Mouse (Mus musculus): ENCODE measurements around the gene Parp1. TPM values are rescaled to one million over a fixed set of nuclear protein-coding genes. Genes with fewer than 3 reads are reported as not detected.

Gene Parp1
- polyA plus RNA-seq, 2 experiments, result 47.3 to 47.7 TPM

DNA sequence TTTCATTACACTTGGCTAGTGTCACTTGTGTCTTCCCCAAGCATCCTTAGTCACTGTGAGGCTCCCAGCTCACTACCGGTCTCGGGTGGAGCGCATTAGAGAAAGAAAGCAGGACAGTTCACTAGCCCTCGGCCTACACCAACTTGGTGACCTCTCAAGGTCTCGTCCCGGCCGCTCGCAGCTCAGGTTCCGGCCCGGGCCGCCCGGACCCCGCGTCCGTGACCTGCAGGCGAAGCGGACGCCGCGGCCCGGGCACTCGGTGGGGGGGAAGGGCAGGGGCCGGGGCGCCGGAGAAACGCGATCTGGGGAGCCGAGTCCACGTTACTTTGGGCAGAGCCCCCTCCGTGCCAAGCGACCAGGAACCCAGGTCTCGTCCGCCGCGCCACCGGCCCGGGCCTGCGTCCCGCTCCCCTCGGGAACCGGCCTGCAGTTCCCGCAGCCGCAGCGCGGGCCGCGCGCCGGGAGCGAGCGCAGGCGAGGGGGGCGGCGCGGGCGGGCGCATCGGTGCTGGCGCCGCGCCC is 71.9 kb downstream of the Parp1 start:
- H3K4me3 ChIP-seq (ENCODE audit: insufficient read depth in 1 of 2, low read depth in 2 of 2, low read length in 2 of 2), result peak overlapping the region; percentile 88 to 92
- H3K36me3 ChIP-seq (replicated peaks; ENCODE audit: control insufficient read depth, insufficient read depth, low read depth), result no peaks in the 10 kb centered on the region
- H3K9me3 ChIP-seq (ENCODE audit: control insufficient read depth, low read length), result no peaks in the 10 kb centered on the region
- H3K27ac ChIP-seq, result peak overlapping the region; percentile 21
- peaks cover 6 to 20% of the 10 kb centered on the region in 2 experiments; a peak in 3 of 4 replicates for H3K4me1 ChIP-seq (replicated peaks; ENCODE audit: control insufficient read depth in 2 of 2, insufficient read depth in 2 of 2, low read length in 1 of 2)
- under 1% methylated on average over 60 of the region's 61 CpGs for WGBS (ENCODE audit: insufficient replicate concordance)
- peak overlapping the region; percentile 91 for H3K9ac ChIP-seq (replicated peaks)
- DNase-seq (ENCODE audit: low read depth in 3 of 3, low spot score in 3 of 3) (peak; percentile 25 to 51 (median 26)), ATAC-seq (ENCODE audit: insufficient read depth) (peak; percentile 46)
- H3K4me2 ChIP-seq (ENCODE audit: low read depth), result peak overlapping the region; percentile 69
- H3K27me3 ChIP-seq (ENCODE audit: control insufficient read depth, insufficient read depth, low read length), result no peaks in the 10 kb centered on the region
- TF ChIP-seq CTCF (IDR thresholded peaks at IDR 0.05; ENCODE audit: low read depth) (no peak), EP300 (IDR thresholded peaks at IDR 0.05; ENCODE audit: low read depth) (no peak)

DNA sequence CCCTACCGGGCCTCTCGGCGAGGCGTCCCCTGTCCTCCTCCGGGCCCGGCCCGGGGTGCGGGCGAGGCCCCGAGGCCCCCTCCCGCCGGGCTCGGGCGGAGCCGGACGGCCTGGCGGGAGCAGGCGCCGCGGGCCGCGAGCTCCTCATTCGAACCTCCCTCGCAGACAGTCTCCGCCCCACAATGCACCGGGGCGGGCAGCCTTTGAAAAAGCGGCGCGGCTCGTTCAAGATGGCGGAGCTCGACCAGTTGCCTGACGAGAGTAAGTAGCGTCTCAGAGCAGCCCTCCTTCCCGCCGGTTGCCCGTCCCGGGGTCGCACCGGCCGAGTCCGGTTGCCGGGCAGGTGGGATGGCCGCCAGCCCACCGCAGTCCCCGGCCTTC is 72.4 kb downstream of the Parp1 start, which contains the start of gene Lin9:
Lin9 (plus strand) TSS at position 14 of the 381 bp plus-strand sequence.
- peak; percentile 90 for ATAC-seq (ENCODE audit: insufficient read depth)
- H3K27ac ChIP-seq, result peak within 1 kb of the TSS; percentile 63
- H3K4me2 ChIP-seq (ENCODE audit: low read depth), result peak within 1 kb of the TSS; percentile 69
- no peaks in the 10 kb centered on the region for H3K27me3 ChIP-seq (ENCODE audit: control insufficient read depth, insufficient read depth, low read length)
- H3K4me3 ChIP-seq (ENCODE audit: insufficient read depth in 1 of 2, low read depth in 2 of 2, low read length in 2 of 2), result peak within 1 kb of the TSS; percentile 88 to 92
- no peaks in the 10 kb centered on the region for H3K36me3 ChIP-seq (replicated peaks; ENCODE audit: control insufficient read depth, insufficient read depth, low read depth)
- peak within 1 kb of the TSS; percentile 91 for H3K9ac ChIP-seq (replicated peaks)
- H3K9me3 ChIP-seq (ENCODE audit: control insufficient read depth, low read length), result no peaks in the 10 kb centered on the region
- under 1% methylated on average over 45 of the region's 47 CpGs for WGBS (ENCODE audit: insufficient replicate concordance)
- H3K4me1 ChIP-seq (replicated peaks; ENCODE audit: control insufficient read depth in 2 of 2, insufficient read depth in 2 of 2, low read length in 1 of 2), result peaks cover 6 to 20% of the 10 kb centered on the region in 2 experiments; a peak in 3 of 4 replicates
- TF ChIP-seq EP300 (IDR thresholded peaks at IDR 0.05; ENCODE audit: low read depth) (no peak), CTCF (IDR thresholded peaks at IDR 0.05; ENCODE audit: low read depth) (no peak)
- DNase-seq (ENCODE audit: low read depth in 3 of 3, low spot score in 3 of 3), result peak; percentile 84 to 89 (median 86)

DNA sequence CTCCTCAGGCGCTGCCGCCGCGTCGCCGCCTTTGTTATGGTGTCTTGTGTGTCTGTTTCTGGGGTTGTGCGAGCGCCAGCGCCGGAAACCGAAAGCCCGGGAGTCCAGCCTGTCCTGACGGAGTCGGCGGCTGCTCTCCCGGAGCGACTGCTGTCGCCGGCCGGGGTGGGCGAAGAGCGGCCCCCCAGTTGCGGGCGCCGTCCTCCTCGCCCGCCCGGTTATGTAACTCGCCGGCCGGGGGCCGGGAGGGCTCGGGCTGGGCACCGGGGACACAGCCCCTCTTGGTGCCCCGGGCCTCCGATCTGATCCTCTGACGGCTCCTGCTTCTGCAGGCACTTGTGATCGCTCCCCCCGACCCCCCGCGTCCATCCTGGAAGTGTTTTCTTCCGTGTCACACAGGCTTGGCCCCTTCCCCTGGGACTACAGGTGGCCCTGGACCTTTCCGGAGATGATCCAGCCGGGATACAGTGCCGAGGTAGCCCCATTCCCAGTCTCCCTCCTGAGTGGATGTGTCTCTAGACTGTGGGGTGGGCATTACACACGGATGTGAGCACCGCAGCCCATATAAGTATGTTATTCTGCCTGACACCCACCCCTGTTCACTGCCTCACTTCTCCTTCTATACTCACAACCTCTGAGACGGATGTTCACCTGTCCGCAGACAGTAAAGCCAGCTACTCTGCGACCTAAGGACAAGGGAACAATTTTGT is 72.9 kb downstream of the Parp1 start:
- Histone ChIP-seq H3K9me3 (ENCODE audit: control insufficient read depth, low read length) (no peaks in the 10 kb centered on the region), H3K9ac (replicated peaks) (peak overlapping the region; percentile 91), H3K4me2 (ENCODE audit: low read depth) (peak overlapping the region; percentile 69), H3K27ac (peak overlapping the region; percentile 63), H3K4me3 (ENCODE audit: insufficient read depth in 1 of 2, low read depth in 2 of 2, low read length in 2 of 2) (peak overlapping the region; percentile 88 to 92), H3K36me3 (replicated peaks; ENCODE audit: control insufficient read depth, insufficient read depth, low read depth) (no peaks in the 10 kb centered on the region), H3K4me1 (replicated peaks; ENCODE audit: control insufficient read depth in 2 of 2, insufficient read depth in 2 of 2, low read length in 1 of 2) (peaks cover 6 to 25% of the 10 kb centered on the region in 2 experiments; a peak in 3 of 4 replicates), H3K27me3 (ENCODE audit: control insufficient read depth, insufficient read depth, low read length) (no peaks in the 10 kb centered on the region)
- ATAC-seq (ENCODE audit: insufficient read depth) (peak; percentile 63), DNase-seq (ENCODE audit: low read depth in 3 of 3, low spot score in 3 of 3) (peak in 2 of 3 experiments; percentile 7 to 20)
- no peak for TF ChIP-seq CTCF (IDR thresholded peaks at IDR 0.05; ENCODE audit: low read depth)
- no peak for TF ChIP-seq EP300 (IDR thresholded peaks at IDR 0.05; ENCODE audit: low read depth)
- 3% methylated on average over 47 of the region's 50 CpGs for WGBS (ENCODE audit: insufficient replicate concordance)

DNA sequence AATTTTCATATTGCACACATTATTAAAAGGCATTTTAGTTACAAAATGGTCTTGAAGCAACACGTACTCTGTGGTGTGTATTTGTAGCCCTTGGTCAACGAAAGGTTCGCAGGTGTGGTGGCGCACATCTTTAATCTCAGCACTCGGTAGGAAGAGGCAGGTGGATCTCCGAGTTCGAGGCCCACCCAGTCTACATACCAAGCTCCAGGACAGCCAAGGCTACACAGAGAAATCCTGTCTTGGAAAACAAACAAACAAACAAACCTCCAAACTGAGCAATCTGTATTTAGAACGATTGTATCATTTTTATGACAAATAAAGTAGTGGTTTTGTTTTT is 73.5 kb downstream of the Parp1 start:
- Histone ChIP-seq H3K27ac (no peak overlapping the region), H3K4me1 (replicated peaks; ENCODE audit: control insufficient read depth in 2 of 2, insufficient read depth in 2 of 2, low read length in 1 of 2) (peaks cover 3 to 21% of the 10 kb centered on the region in 2 experiments; a peak in 3 of 4 replicates), H3K9me3 (ENCODE audit: control insufficient read depth, low read length) (no peaks in the 10 kb centered on the region), H3K4me3 (ENCODE audit: insufficient read depth in 1 of 2, low read depth in 2 of 2, low read length in 2 of 2) (peak overlapping the region; percentile 88 to 92), H3K4me2 (ENCODE audit: low read depth) (peak overlapping the region; percentile 69), H3K9ac (replicated peaks) (peak overlapping the region; percentile 91), H3K27me3 (ENCODE audit: control insufficient read depth, insufficient read depth, low read length) (no peaks in the 10 kb centered on the region), H3K36me3 (replicated peaks; ENCODE audit: control insufficient read depth, insufficient read depth, low read depth) (no peaks in the 10 kb centered on the region)
- TF ChIP-seq EP300 (IDR thresholded peaks at IDR 0.05; ENCODE audit: low read depth), result no peak
- no peak for TF ChIP-seq CTCF (IDR thresholded peaks at IDR 0.05; ENCODE audit: low read depth)
- 58% methylated on average over 8 of the region's 8 CpGs for WGBS (ENCODE audit: insufficient replicate concordance)
- no peak for DNase-seq (ENCODE audit: low read depth in 3 of 3, low spot score in 3 of 3)
- ATAC-seq (ENCODE audit: insufficient read depth), result no peak

Small RNA genes within 50 kb of the gene (microRNA-seq; reads per million reads assigned to microRNA genes)
- not detected for gene Mir6904

Other genes with a start within 250 kb of the Parp1 start
- 1.1 and 1.3 TPM in 2 replicates for gene Itpkb, start 238.4 kb upstream of the Parp1 start, polyA plus RNA-seq (2012; rRNA removed)
- 0.52 and 0.88 TPM in 2 replicates for gene Itpkb, start 238.4 kb upstream of the Parp1 start, polyA plus RNA-seq (2014; fragmentation: Nextera tagmentation; extraction: Ambion mirVana)
- gene Stum, start 85.4 kb upstream of the Parp1 start, polyA plus RNA-seq (2012; rRNA removed), result 0.04 TPM in 1 of 2 replicates, not detected in the other
- not detected in 2 replicates for gene Stum, start 85.4 kb upstream of the Parp1 start, polyA plus RNA-seq (2014; fragmentation: Nextera tagmentation; extraction: Ambion mirVana)
- 5.4 and 5.8 TPM in 2 replicates for gene Lin9, start 72.2 kb downstream of the Parp1 start, polyA plus RNA-seq (2012; rRNA removed)
- 11.2 and 11.4 TPM in 2 replicates for gene Lin9, start 72.2 kb downstream of the Parp1 start, polyA plus RNA-seq (2014; fragmentation: Nextera tagmentation; extraction: Ambion mirVana)
- 0.15 and 0.18 TPM in 2 replicates for gene Mixl1, start 128.1 kb downstream of the Parp1 start, polyA plus RNA-seq (2012; rRNA removed)
- 0.18 and 0.30 TPM in 2 replicates for gene Mixl1, start 128.1 kb downstream of the Parp1 start, polyA plus RNA-seq (2014; fragmentation: Nextera tagmentation; extraction: Ambion mirVana)
- 6.4 and 9.8 TPM in 2 replicates for gene Acbd3, start 157.1 kb downstream of the Parp1 start, polyA plus RNA-seq (2012; rRNA removed)
- gene Acbd3, start 157.1 kb downstream of the Parp1 start, polyA plus RNA-seq (2014; fragmentation: Nextera tagmentation; extraction: Ambion mirVana), result 7.2 and 8.2 TPM in 2 replicates
- 529 and 1,021 TPM in 2 replicates for gene H3f3a, start 245.0 kb downstream of the Parp1 start, polyA plus RNA-seq (2012; rRNA removed)
- gene H3f3a, start 245.0 kb downstream of the Parp1 start, polyA plus RNA-seq (2014; fragmentation: Nextera tagmentation; extraction: Ambion mirVana), result 2,262 and 2,378 TPM in 2 replicates